Comparison of ENCODE assay signal across 27 mouse cellular contexts in the genomic region with DNA sequence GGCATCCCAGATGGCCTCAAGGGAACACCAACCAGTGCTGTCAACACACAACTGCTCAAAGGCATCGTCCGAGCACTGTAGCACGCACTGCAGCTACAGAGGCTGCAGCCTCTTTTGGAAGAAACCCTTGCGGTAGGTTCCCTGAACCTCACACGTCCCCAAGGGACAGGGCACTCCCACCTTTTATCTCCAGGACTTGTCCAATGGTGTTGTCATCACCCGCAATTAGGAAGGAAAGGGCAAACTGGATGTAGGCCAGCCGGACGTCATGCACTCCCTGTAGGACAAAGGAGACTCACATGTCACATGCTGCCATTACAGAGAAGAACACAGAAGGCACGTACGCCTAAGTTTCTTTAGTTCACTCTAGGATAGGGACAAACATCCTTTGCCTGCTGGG. TPM values are rescaled to one million over a fixed set of nuclear protein-coding genes. Genes with fewer than 3 reads are reported as not detected.
DNase-seq lines count a peak whose midpoint lies in the region; ATAC-seq and TF ChIP-seq lines count a peak whose summit lies in the region.
"Had no signal": no experiment of that assay in that cellular context is flagged by ENCODE, and none has a peak within 500 bp of the region (broad histone marks: within the 10 kb centered on the region; RNA-seq: fewer than 3 reads in every experiment).

No protein-coding gene starts in this region.

- no peak overlapping the region for H3K9ac ChIP-seq in heart, embryonic 13.5 days
- no peak overlapping the region for H3K9ac ChIP-seq in midbrain, embryonic 16.5 days (ENCODE audit: low read depth, low read length)
- H3K9ac ChIP-seq: embryonic facial prominence, embryonic 12.5 days; forebrain, postnatal 0 days; hindbrain, embryonic 12.5 days; limb, embryonic 15.5 days; liver, embryonic 14.5 days; lung, embryonic 14.5 days; midbrain, embryonic 13.5 days; neural tube, embryonic 12.5 days had no signal

- H3K9me3 ChIP-seq in heart, embryonic 13.5 days = no peaks in the 10 kb centered on the region
- H3K9me3 ChIP-seq in midbrain, embryonic 16.5 days (replicated peaks; ENCODE audit: control insufficient read depth, low read length, poor library complexity, severe bottlenecking) = no peaks in the 10 kb centered on the region
- H3K9me3 ChIP-seq: embryonic facial prominence, embryonic 12.5 days; hindbrain, embryonic 12.5 days; limb, embryonic 15.5 days; megakaryocyte, embryonic 14.5 days; midbrain, embryonic 13.5 days; neural tube, embryonic 12.5 days had no signal

- TF ChIP-seq CTCF in C2C12 (IDR thresholded peaks at IDR 0.05; ENCODE audit: control insufficient read depth, insufficient read depth, insufficient read length) = no peak

- H3K36me3 ChIP-seq in C2C12 (ENCODE audit: control insufficient read depth, insufficient read depth) = peaks cover 85% of the 10 kb centered on the region
- peaks cover 86% of the 10 kb centered on the region for H3K36me3 ChIP-seq in heart, embryonic 13.5 days
- peaks cover 26% of the 10 kb centered on the region for H3K36me3 ChIP-seq in midbrain, embryonic 16.5 days (ENCODE audit: control insufficient read depth, insufficient read depth, low read length)

- H3K27me3 ChIP-seq in C2C12 (ENCODE audit: control insufficient read depth, insufficient read depth, insufficient read length) = no peaks in the 10 kb centered on the region
- H3K27me3 ChIP-seq in heart, embryonic 13.5 days (replicated peaks) = no peaks in the 10 kb centered on the region
- no peaks in the 10 kb centered on the region for H3K27me3 ChIP-seq in midbrain, embryonic 16.5 days (ENCODE audit: control insufficient read depth, insufficient read depth, low read depth, low read length)
- H3K27me3 ChIP-seq: embryonic facial prominence, embryonic 12.5 days; hindbrain, embryonic 12.5 days; limb, embryonic 15.5 days; megakaryocyte, embryonic 14.5 days; midbrain, embryonic 13.5 days; neural tube, embryonic 12.5 days had no signal

- H3K79me3 ChIP-seq in C2C12 (ENCODE audit: low read depth) = no peaks in the 10 kb centered on the region

- H3K4me2 ChIP-seq in heart, embryonic 13.5 days = peak overlapping the region; percentile 25; the same call in 1 of the 2 replicates
- no peak overlapping the region for H3K4me2 ChIP-seq in midbrain, embryonic 16.5 days (ENCODE audit: low read length)
- H3K4me2 ChIP-seq: embryonic facial prominence, embryonic 12.5 days; hindbrain, embryonic 12.5 days; limb, embryonic 15.5 days; lung, embryonic 14.5 days; midbrain, embryonic 13.5 days; neural tube, embryonic 12.5 days had no signal

- 38% methylated on average over 10 of the region's 10 CpGs for WGBS in heart, embryonic 13.5 days
- WGBS in midbrain, embryonic 16.5 days = 92% methylated on average over 10 of the region's 10 CpGs

- H3K79me2 ChIP-seq in C2C12 (ENCODE audit: control insufficient read depth, insufficient read depth) = no peaks in the 10 kb centered on the region

- peak overlapping the region; percentile 15 for H3ac ChIP-seq in C2C12 (ENCODE audit: control insufficient read depth, insufficient read length, low read depth)

- peaks cover 35% of the 10 kb centered on the region for H3K4me1 ChIP-seq in heart, embryonic 13.5 days
- H3K4me1 ChIP-seq in midbrain, embryonic 16.5 days (ENCODE audit: control insufficient read depth, insufficient read depth, low read length) = no peaks in the 10 kb centered on the region
- H3K4me1 ChIP-seq: embryonic facial prominence, embryonic 12.5 days; hindbrain, embryonic 12.5 days; limb, embryonic 15.5 days; megakaryocyte, embryonic 14.5 days; midbrain, embryonic 13.5 days; neural tube, embryonic 12.5 days had no signal

- intact Hi-C loops in heart, postnatal 14 days (cut with DNase I) = loop anchor here (10.0 kb wide), 1 partner anchor 175 kb away; no protein-coding TSS in a partner anchor

- ATAC-seq in heart, embryonic 13.5 days (ENCODE audit: extremely low read depth, insufficient number of reproducible peaks, low FRiP score, low TSS enrichment) = 0 out of 2 replicates have a peak, but pooled peaks have one; percentile 28
- no peak for ATAC-seq in midbrain, embryonic 16.5 days
- ATAC-seq: activated CD4-positive, CD25-positive, alpha-beta regulatory T cell, adult 4 months; forebrain, postnatal 0 days; inflammation-experienced regulatory T-cells, adult 6 months; midbrain, embryonic 13.5 days had no signal

- DNase-seq in heart, adult 18-20 months = peak; percentile 78 to 83
- peak; percentile 59 to 69 for DNase-seq in heart, postnatal 14 days
- DNase-seq in thymus, postnatal 0 days (ENCODE audit: low spot score) = no peak
- DNase-seq in natural killer cell, adult 2 months (ENCODE audit: low spot score in 2 of 2) = no peak
- DNase-seq: cerebellum, adult 11 months; cerebellum, postnatal 14 days; forebrain, postnatal 0 days; gastrocnemius, postnatal 36 days; kidney, adult 8-10 months; kidney, postnatal 10 days; left cerebral cortex, postnatal 4 days; lung, embryonic 14.5 days; right cerebral cortex, postnatal 25 days; spleen, adult 18-20 months had no signal

- peak overlapping the region; percentile 56 for H3K27ac ChIP-seq in heart, embryonic 13.5 days (replicated peaks)
- no peak overlapping the region for H3K27ac ChIP-seq in midbrain, embryonic 16.5 days (ENCODE audit: low read length)
- H3K27ac ChIP-seq: embryonic facial prominence, embryonic 12.5 days; hindbrain, embryonic 12.5 days; limb, embryonic 15.5 days; liver, embryonic 14.5 days; midbrain, embryonic 13.5 days; neural tube, embryonic 12.5 days had no signal

- H3K4me3 ChIP-seq in C2C12 (ENCODE audit: insufficient read depth, poor library complexity, severe bottlenecking) = no peak overlapping the region
- H3K4me3 ChIP-seq in heart, embryonic 13.5 days = no peak overlapping the region
- H3K4me3 ChIP-seq in midbrain, embryonic 16.5 days (ENCODE audit: low read depth, low read length) = no peak overlapping the region
- H3K4me3 ChIP-seq: embryonic facial prominence, embryonic 12.5 days; hindbrain, embryonic 12.5 days; limb, embryonic 15.5 days; megakaryocyte, embryonic 14.5 days; midbrain, embryonic 13.5 days; neural tube, embryonic 12.5 days had no signal

TF ChIP-seq in C2C12, 6 proteins besides CTCF, POLR2A, EP300 and RAD21:
- TF ChIP-seq MYOD1 (IDR thresholded peaks at IDR 0.05; ENCODE audit: control insufficient read depth, insufficient read length, low read depth) (no peak), USF1 (IDR thresholded peaks at IDR 0.05; ENCODE audit: low read depth) (no peak), MYOG (IDR thresholded peaks at IDR 0.05; ENCODE audit: control insufficient read depth, extremely low read depth, insufficient read length) (no peak), MAX (IDR thresholded peaks at IDR 0.05) (no peak), CEBPB (IDR thresholded peaks at IDR 0.05; ENCODE audit: low read depth) (no peak), FOSL1 (IDR thresholded peaks at IDR 0.05; ENCODE audit: insufficient read depth, low read length, poor library complexity, severe bottlenecking) (no peak)

RNA-seq across cellular contexts. Expression of a gene that starts 10.4 kb away (rescaled TPM):
- polyA plus RNA-seq in C2C12 (2012; fragmentation: generic; extraction: Trizol) = 7.5 TPM
- total RNA-seq in heart, adult 18-20 months (2021) = 1 to 10 TPM; 5.5 to 7.3 TPM
- polyA plus RNA-seq in heart, embryonic 13.5 days (2015; fragmentation: Nextera tagmentation; extraction: Ambion mirVana) = 5.9 and 6.4 TPM in 2 replicates
- total RNA-seq in heart, postnatal 14 days (2021) = 1 to 10 TPM; 5.9 to 8.9 TPM
- polyA plus RNA-seq in thymus, postnatal 0 days (2015; fragmentation: Nextera tagmentation; extraction: Ambion mirVana) = 6.0 and 6.2 TPM in 2 replicates
- 7.2 and 7.5 TPM in 2 replicates for polyA plus RNA-seq in midbrain, embryonic 16.5 days (2015; fragmentation: Nextera tagmentation; extraction: Ambion mirVana)

RNA-seq across cellular contexts. Expression of a gene that starts 26.7 kb away (rescaled TPM):
- 21.5 TPM for polyA plus RNA-seq in C2C12 (2012; fragmentation: generic; extraction: Trizol)
- 1 to 10 TPM; 1.7 to 3.1 TPM for total RNA-seq in heart, adult 18-20 months (2021)
- polyA plus RNA-seq in heart, embryonic 13.5 days (2015; fragmentation: Nextera tagmentation; extraction: Ambion mirVana) = 2.6 and 3.6 TPM in 2 replicates
- 1 to 10 TPM; 2.3 to 2.7 TPM for total RNA-seq in heart, postnatal 14 days (2021)
- 0.35 and 0.62 TPM in 2 replicates for polyA plus RNA-seq in thymus, postnatal 0 days (2015; fragmentation: Nextera tagmentation; extraction: Ambion mirVana)
- 1.8 and 2.8 TPM in 2 replicates for polyA plus RNA-seq in midbrain, embryonic 16.5 days (2015; fragmentation: Nextera tagmentation; extraction: Ambion mirVana)
- total RNA-seq: MEL had no signal
- polyA plus RNA-seq: activated CD4-positive, CD25-positive, alpha-beta regulatory T cell, adult 4 months; inflammation-experienced regulatory T-cells, adult 6 months had no signal

Comparison
In these comparisons a context has a peak if more than half of its experiments do, and no peak if none do; other contexts are left out.
1. DNase-seq: peak in heart, adult 18-20 months (2 of 2) and heart, postnatal 14 days (2 of 2); none in thymus, postnatal 0 days (single experiment) and natural killer cell, adult 2 months (0 of 2).